Mouse (Mus musculus) adrenal gland, adult 8-10 months (tissue): ENCODE results near the gene Anks6. TPM values are rescaled to one million over a fixed set of nuclear protein-coding genes. Genes with fewer than 3 reads are reported as not detected.
A peak's percentile ranks its signal among the peaks of the same experiment; 100 is the strongest.
"Not testable (repeated sequence)": the region's sequence is repeated elsewhere in the genome, so short reads cannot be mapped to it uniquely, and the experiment has no call there.

Experiments used
- DNase-seq: peaks from one replicate; pipeline ENCODE4 v3.0.0; 2022
- total RNA-seq, 4 experiments: library from RNA; stranded (reverse); gene quantifications; 2 replicates each; pipeline ENCODE4 v1.2.4; 2022

The Anks6 gene
- total RNA-seq: 10 to 100 TPM in 1 of 4 experiments, 1 to 10 TPM in 3; 5.8 to 11.6 (median 8.2) TPM

DNA sequence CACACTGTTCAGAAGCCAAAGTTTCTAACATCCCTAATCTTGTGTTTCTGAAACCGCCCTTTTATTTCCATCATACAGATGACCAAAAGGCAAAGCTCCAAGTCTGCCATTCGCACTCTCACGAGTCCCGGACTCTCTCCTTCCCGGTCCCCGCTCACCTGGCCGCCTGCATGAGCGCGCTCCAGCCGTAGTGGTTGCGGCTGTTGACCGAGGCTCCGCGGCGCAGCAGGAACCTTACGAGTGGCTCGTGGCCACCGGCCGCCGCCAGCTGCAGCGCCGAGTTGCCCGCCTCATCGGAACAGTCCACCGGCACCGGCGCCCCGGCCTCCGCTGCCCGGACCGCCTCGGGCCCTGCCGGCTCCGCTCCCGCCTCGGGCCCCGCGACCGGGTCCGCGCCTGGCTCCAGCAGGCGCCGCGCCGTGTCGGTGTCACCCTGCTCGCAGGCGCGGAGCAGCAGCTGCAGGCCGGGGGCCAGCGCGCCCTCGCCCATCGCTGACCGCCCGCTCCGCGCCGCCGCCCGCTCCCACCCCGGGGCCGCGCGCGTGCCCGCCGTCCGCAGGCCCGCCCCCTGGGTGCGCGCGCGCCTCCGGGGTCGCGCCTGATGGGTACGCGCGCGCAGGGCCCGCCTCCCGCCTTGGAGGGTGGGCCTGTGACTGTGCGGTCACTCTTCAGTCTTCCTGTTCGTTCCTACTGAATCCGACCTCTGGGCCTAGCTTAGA is at the start of gene Anks6:
TSS of gene Anks6 (minus strand) at position 637 of the 719 bp plus-strand sequence.
- DNase-seq: peak; percentile 56

GRCm38 (mm10) chr4:47103561-47103960 is 46.3 kb upstream of the Anks6 start:
- no peak for DNase-seq

DNA sequence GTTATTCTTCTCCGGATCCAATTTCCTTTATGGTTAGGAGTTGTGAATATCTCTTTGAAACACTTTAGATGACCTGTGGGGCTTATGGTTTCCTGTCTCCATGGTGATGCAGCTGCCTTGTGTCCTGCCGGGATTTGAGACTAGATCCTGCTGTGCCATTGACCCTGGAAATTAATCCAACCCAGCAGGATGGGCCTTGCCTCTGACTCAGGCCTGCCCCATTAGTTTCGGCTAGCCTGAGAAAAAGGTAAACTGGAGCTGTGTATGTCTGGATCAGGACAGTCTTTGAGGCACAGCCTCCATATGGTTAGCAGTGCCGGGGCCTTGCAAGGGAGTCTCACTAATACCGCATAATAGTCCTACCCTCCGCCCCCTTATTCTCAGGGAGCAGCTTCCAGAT is 36.4 kb upstream of the Anks6 start:
- no peak for DNase-seq

DNA sequence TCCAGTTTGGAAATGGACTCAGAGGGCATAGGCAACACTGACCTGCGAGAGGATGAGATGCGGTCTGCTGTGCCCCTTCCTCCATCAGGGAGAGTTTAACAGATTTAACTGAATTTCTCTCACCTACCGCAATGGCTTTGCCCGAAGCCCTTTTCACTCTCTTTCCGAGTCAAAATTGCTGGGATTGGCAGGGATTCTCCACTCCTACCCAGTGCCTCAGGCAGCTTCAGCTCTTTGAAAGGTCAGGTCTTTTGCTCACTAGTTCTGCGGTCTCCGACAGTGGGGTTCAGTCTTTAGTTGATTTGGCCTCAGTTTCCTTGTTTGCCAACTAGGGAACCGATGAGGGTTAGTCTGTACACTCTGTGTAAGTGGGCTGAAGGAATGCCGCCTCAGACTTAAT is 35.9 kb upstream of the Anks6 start:
- no peak for DNase-seq

- no peak for DNase-seq
These were observed 35.3 kb upstream of the Anks6 start for GRCm38 (mm10) chr4:47092387-47093021.

DNA sequence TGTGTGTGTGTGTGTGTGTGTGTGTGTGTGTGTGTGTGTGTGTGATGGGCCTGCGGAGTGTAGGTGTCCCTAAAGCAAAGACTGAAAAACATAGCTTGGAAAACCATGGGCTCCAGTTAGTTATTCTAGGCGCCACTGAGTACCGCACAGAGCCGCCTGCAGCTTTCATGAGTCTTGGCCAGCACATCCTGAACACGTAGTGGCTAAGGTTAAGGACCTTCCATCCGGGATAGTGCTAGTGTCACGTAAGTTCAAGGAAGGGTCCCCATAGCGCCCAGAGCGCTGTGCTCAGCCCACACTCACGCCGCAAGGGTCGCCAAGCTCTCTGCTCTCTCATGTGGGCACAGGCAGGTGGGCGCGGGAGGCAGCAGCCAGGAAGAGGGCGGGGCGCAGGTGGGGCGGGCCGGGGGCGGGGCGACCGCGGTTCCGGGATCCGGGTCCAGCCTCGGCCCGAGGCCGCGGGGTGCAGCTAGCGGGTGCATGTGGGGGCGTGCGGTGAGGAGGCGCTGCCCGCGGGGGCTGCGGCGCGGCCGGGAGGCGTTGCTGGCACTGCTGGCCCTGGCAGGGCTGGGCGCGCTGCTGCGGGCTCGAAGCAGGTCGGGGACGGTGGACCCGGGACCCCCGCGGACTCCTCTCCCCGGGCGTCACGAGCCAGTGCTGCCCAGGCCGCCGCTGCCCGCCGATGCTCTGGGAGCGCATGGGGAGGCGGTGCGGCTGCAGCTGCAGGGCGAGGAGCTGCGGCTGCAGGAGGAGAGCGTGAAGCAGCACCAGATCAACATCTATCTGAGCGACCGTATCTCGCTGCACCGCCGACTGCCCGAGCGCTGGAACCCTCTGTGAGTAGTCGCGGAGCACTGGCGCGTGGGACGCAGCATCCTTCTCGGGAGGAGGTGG is 34.5 kb upstream of the Anks6 start, which contains the start of gene Galnt12:
TSS of gene Galnt12 (plus strand) at position 417 of the 894 bp plus-strand sequence.
- DNase-seq: no peak

- DNase-seq: no peak
These were observed 31.4 kb upstream of the Anks6 start for GRCm38 (mm10) chr4:47088671-47089070.

DNA sequence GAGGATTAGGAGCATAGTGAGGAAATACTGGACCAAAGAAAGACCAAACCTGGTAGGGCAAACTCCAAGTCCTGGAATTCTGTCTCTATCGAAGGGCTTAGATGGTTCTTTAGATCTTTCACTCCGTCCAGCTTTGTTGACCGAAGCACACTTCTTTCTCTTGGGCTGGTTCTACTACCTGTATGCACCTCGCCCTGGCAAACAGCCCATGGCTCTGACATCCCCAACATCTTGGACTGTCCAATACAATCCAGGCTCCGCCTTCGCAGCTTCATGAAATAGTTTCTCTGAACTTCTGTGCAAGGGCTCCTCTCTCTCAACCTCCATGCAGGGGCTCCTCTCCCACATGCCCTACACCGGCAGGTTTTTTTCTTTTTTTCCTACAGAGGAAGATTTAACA is 26.6 kb upstream of the Anks6 start:
- DNase-seq: no peak

GRCm38 (mm10) chr4:47080647-47081010 is 23.4 kb upstream of the Anks6 start:
- no peak for DNase-seq

- no peak for DNase-seq
These were observed 22.9 kb upstream of the Anks6 start for GRCm38 (mm10) chr4:47079997-47080646.

- DNase-seq: no peak
These were observed 17.8 kb upstream of the Anks6 start for GRCm38 (mm10) chr4:47075054-47075453.

GRCm38 (mm10) chr4:47060900-47061299 is 3.7 kb upstream of the Anks6 start:
- DNase-seq: no peak

GRCm38 (mm10) chr4:47057510-47058325 is 491 bp upstream of the Anks6 start:
- DNase-seq: no peak

DNA sequence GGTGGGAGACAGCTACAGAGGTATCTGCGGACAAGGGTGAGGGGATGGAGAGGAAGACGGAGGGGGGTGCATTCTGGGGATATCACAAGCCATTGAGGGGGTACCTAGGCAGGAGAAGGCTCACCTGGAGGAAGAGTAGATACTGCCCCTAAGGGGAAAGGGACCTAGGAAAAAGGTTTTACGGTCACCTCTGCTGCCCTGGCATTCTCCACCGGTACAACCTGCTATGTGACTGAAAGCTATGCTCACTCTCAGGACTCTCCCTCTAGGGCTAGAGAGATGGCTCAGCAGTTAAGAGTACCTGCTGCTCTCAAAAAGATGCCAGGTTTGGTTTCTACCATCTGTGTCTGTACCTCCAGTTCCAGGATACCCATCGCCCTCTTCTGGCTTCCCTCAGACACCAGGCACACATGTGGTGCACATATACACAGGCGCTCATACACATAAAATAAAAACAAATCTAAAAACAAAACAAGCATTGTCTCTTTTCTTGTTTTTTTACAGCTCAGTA is 1.6 kb downstream of the Anks6 start:
- DNase-seq: no peak

- not testable (repeated sequence) for DNase-seq
These were observed 2.1 kb downstream of the Anks6 start for GRCm38 (mm10) chr4:47055170-47055569.

- DNase-seq: no peak
These were observed 5.3 kb downstream of the Anks6 start for GRCm38 (mm10) chr4:47051905-47052304.

DNA sequence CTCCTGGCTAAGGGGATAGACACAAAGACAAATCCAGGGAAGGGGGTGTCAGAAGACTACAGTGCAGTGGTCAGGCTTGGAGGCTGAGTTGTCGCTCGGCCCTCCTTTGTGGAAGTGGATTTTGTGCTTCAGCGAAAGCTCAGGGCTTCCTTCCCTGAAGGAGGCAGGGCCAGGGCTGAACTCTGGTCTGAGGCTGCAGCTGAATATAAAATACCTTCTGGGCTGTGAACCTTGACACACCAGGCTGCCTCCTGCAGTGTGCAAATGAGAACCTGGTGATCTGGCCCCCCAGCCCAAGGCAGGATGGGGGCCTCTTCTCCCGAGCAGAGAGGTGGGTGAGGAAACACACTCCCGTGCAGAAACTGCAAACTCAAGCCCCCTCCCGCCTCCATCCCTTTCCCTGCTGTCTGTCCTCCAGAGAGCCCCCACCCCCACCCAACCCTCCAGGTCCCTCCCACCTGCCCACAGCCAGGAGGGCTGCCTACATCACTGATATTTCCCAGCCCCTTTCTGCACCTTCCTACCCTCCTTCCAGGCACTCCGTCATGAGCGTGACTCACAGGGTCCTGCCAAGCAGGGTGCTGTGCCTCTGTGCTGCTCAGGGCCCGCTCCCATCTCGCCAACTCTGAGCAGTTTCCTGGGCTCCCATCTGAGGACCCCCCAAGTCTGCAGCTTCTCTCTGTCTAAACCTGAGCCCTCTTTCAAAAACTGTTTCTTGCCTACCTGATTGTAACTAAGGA is 6.4 kb downstream of the Anks6 start:
- DNase-seq: no peak

- DNase-seq: peak; percentile 62
These were observed 7.1 kb downstream of the Anks6 start for GRCm38 (mm10) chr4:47050167-47050566.

- no peak for DNase-seq
These were observed 8.0 kb downstream of the Anks6 start for GRCm38 (mm10) chr4:47049216-47049615.

DNA sequence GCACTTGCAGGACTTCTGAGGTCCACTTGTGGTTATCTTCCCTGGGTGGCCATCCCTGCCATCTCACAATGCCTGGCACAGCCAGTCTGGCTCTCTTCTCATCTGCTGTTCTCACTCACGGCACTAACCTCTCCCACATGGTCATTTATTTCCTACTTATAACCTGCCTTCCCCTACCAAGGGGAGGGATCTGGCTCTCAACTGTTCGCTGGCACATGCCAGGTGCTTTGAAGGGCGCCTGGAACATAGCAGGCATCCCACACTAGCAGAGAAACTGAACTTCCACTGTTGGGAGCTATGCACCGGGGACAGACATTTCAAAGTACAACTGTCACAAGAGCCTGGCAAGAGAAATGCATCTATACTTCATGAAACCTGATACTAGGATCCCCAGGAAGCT is 9.5 kb downstream of the Anks6 start:
- no peak for DNase-seq

GRCm38 (mm10) chr4:47046974-47047373 is 10.3 kb downstream of the Anks6 start:
- no peak for DNase-seq
